Mouse (Mus musculus) heart, adult 2 months (tissue): ENCODE data around the gene Cabcoco1.

Experiments used
- CTCF ChIP-seq: fragments of 200-600 bp; IDR thresholded peaks from 2 replicates; pipeline ENCODE4 v1.8.1; 2022; ENCODE audit warnings: antibody characterized with exemption, mild to moderate bottlenecking, moderate library complexity
- EP300 ChIP-seq: fragments of 200-500 bp; IDR thresholded peaks from 2 replicates; pipeline ENCODE4 v1.6.1; 2011; ENCODE audit warnings: low read depth, low read length, control low read depth; ENCODE audit not compliant: insufficient read depth
- POLR2A ChIP-seq: fragments of 200-500 bp; IDR thresholded peaks from 2 replicates; pipeline ENCODE4 v1.6.1; 2011; ENCODE audit warnings: mild to moderate bottlenecking, low read depth, low read length, control low read depth; ENCODE audit not compliant: insufficient read depth

- TF ChIP-seq CTCF (0 out of 2 replicates have a peak, but pooled peaks have one; percentile 6), POLR2A (no peak), EP300 (no peak)
These were observed 35.5 kb downstream of the Cabcoco1 start for GRCm38 (mm10) chr10:68506242-68506641.
